Mouse (Mus musculus): Measurements from ENCODE around the gene Stkld1.

GRCm38 (mm10) chr2:26932473-26933303 is 1.2 kb upstream of the Stkld1 start:
- TF ChIP-seq CTCF (IDR thresholded peaks at IDR 0.05; ENCODE audit: control insufficient read depth, insufficient read depth, insufficient read length) (no peak), MYOD1 (IDR thresholded peaks at IDR 0.05; ENCODE audit: control insufficient read depth, insufficient read length, low read depth) (no peak)
